Mouse (Mus musculus) forebrain, postnatal 0 days (tissue): ENCODE measurements at regions not wholly inside any gene's neighbourhood (a gene's known extent, or its start where the extent isn't known, plus 50 kb on each side); places are given as distances from the start of the nearest gene placed in this dataset.
"Not testable (repeated sequence)": the region's sequence is repeated elsewhere in the genome, so short reads cannot be mapped to it uniquely, and the experiment has no call there.

Experiments used
- ATAC-seq: fragments of 200-750 bp; cut with Nextera tagmentation; 2 replicates; pipeline ENCODE4 v1.8.0; 2017; ENCODE audit warnings: mild to moderate bottlenecking, moderate library complexity
- DNase-seq: peaks from one replicate; pipeline ENCODE4 v3.0.0-alpha.2; 2015
- H3K27ac ChIP-seq: fragments of 300-500 bp; sonication (generic); 2 replicates; pipeline ENCODE4 v1.5.1; 2014; ENCODE audit warnings: low read depth, mild to moderate bottlenecking, antibody characterized with exemption, low read length, moderate library complexity, mixed read lengths
- H3K27me3 ChIP-seq: fragments of 300-500 bp; sonication (generic); 2 replicates; pipeline ENCODE4 v1.6.1; 2014; ENCODE audit warnings: mild to moderate bottlenecking, low read length, mixed read lengths; ENCODE audit not compliant: insufficient read depth
- H3K36me3 ChIP-seq: fragments of 300-500 bp; sonication (generic); 2 replicates; pipeline ENCODE4 v1.6.1; 2014; ENCODE audit warnings: mild to moderate bottlenecking, moderate library complexity; ENCODE audit not compliant: insufficient read depth
- H3K4me1 ChIP-seq: fragments of 300-500 bp; sonication (generic); 2 replicates; pipeline ENCODE4 v1.6.1; 2014; ENCODE audit warnings: antibody characterized with exemption; ENCODE audit not compliant: insufficient read depth
- H3K4me2 ChIP-seq: fragments of 300-500 bp; sonication (generic); 2 replicates; pipeline ENCODE4 v1.6.1; 2014; ENCODE audit warnings: low read depth, mild to moderate bottlenecking, moderate library complexity
- H3K4me3 ChIP-seq: fragments of 300-500 bp; sonication (generic); 2 replicates; pipeline ENCODE4 v1.5.1; 2014; ENCODE audit warnings: low read depth, low read length, mixed read lengths
- H3K9ac ChIP-seq: fragments of 300-500 bp; sonication (generic); 2 replicates; pipeline ENCODE4 v1.6.1; 2014; ENCODE audit warnings: mild to moderate bottlenecking
- H3K9me3 ChIP-seq: fragments of 300-500 bp; sonication (generic); 2 replicates; pipeline ENCODE4 v1.6.1; 2016; ENCODE audit warnings: low read length
- CTCF ChIP-seq: sonication (generic); IDR thresholded peaks from 2 replicates; pipeline ENCODE4 v1.5.1; 2016; ENCODE audit warnings: antibody characterized with exemption, control low read depth, low read depth
- WGBS: fragments of 180-500 bp; shearing (Covaris S2); extraction: QIAGEN DNeasy Blood & Tissue Kit; methylation state at CpG from one replicate; pipeline ENCODE4 v1.1.7; 2014; 5-methylcytosine and 5-hydroxymethylcytosine counted together

DNA sequence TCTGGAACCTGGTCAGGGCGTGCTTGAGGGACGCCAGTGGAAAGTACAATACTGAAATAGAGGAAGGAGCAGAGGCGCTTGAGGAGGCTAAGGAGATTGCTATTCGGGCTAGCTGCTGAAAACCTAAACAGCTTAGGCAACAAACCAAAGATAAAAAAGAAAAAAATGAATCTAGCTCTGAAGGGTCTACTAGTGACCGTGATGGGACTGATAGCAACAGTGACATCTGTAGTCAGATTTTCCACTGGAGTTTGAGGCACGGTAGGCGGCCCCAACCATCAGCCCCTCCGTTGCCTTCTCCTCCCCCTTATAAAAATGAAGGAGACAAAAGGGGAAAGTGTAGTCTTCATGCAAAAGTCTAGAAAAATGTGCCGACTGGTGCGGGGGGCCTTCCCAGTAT, 824.5 kb downstream of the Tbl1xr1 start:
- no peak for TF ChIP-seq CTCF
- no peak overlapping the region for H3K27ac ChIP-seq
- H3K27me3 ChIP-seq, result no peaks in the 10 kb centered on the region
- H3K36me3 ChIP-seq, result no peaks in the 10 kb centered on the region
- H3K4me1 ChIP-seq, result no peaks in the 10 kb centered on the region
- H3K4me2 ChIP-seq, result no peak overlapping the region
- 94% methylated on average over 10 of the region's 10 CpGs for WGBS
- no peak overlapping the region for H3K9ac ChIP-seq
- H3K9me3 ChIP-seq, result no peaks in the 10 kb centered on the region
- no peak overlapping the region for H3K4me3 ChIP-seq
- ATAC-seq, result no peak
- DNase-seq, result no peak

- Histone ChIP-seq H3K9ac (no peak overlapping the region), H3K4me1 (no peaks in the 10 kb centered on the region), H3K4me3 (no peak overlapping the region), H3K4me2 (no peak overlapping the region), H3K27me3 (no peaks in the 10 kb centered on the region), H3K27ac (no peak overlapping the region), H3K9me3 (no peaks in the 10 kb centered on the region), H3K36me3 (no peaks in the 10 kb centered on the region)
- TF ChIP-seq CTCF, result peak; percentile 45
- ATAC-seq (no peak), DNase-seq (no peak)
- WGBS, result 77% methylated on average over 3 of the region's 3 CpGs
These were observed 852.5 kb downstream of the Tbl1xr1 start for GRCm38 (mm10) chr3:22928970-22929369.

DNA sequence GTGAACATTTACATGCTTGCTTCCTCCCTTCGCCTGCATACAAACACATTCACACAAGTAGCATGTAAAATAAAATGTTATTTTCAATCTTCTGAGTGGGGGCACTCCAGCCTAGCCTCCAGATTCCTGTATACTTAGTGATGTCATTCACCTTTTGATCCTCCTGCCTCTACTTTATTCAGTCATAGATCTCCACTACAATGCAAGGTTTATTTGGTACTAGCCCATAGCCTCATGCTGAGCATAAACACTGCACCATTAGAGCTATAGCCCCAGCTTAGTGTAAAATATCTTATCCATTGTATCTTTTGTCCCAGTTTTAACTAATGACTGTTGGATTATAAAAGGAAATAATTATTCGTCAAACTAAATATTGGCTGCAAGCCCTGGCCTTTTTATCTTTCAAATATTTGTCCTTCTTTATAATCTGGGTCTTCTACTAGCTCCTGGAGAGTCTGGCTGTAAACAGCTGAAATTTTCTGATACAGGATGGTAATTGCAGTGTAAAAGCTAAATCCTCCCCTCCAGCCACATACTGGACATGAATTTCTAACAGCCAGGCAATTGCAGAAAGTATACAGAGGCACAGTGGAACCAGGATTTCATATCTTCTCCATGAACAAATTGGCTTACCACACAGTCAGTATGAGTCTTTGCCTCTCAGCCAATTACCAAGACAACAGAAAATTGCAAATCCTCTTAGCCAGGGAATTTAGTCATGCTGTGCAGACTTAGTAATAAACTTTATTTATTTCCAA, 853.5 kb downstream of the Tbl1xr1 start:
- 43% methylated on average over 2 of the region's 2 CpGs for WGBS
- Histone ChIP-seq H3K9me3 (no peaks in the 10 kb centered on the region), H3K27me3 (no peaks in the 10 kb centered on the region), H3K36me3 (no peaks in the 10 kb centered on the region), H3K9ac (no peak overlapping the region), H3K4me2 (no peak overlapping the region), H3K4me1 (no peaks in the 10 kb centered on the region), H3K4me3 (no peak overlapping the region), H3K27ac (no peak overlapping the region)
- DNase-seq (no peak), ATAC-seq (peak; percentile 34; the same call in 1 of the 2 replicates)
- no peak for TF ChIP-seq CTCF

DNA sequence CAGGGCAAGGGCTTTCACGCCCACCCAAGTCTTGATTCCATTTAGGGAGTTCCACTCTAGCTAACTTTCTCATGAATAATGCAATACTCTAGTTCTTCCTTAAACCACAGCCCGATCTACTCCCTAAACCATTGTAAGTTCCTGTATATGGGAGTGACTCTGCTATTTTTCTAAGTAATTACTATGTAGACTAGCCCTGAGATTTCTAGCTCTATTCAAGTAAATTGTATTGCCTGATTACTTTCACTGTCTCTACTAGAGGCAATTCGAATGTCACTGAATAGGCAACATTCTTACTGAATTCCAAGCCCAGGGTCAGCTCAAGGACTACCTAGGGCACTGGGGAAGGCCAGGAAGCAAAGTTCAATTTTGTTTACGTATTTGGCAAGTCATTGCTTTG, 869.2 kb downstream of the Tbl1xr1 start:
- not testable (repeated sequence) for ATAC-seq, H3K36me3 ChIP-seq, DNase-seq, H3K4me3 ChIP-seq, H3K27me3 ChIP-seq, H3K9ac ChIP-seq, H3K4me2 ChIP-seq, H3K9me3 ChIP-seq, H3K27ac ChIP-seq, H3K4me1 ChIP-seq
- WGBS, result 72% methylated on average over 4 of the region's 4 CpGs

GRCm38 (mm10) chr3:22947181-22947580, 870.7 kb downstream of the Tbl1xr1 start:
- Histone ChIP-seq H3K27me3 (no peaks in the 10 kb centered on the region), H3K36me3 (no peaks in the 10 kb centered on the region), H3K9me3 (no peaks in the 10 kb centered on the region), H3K4me2 (no peak overlapping the region), H3K4me3 (no peak overlapping the region), H3K4me1 (no peaks in the 10 kb centered on the region), H3K27ac (no peak overlapping the region), H3K9ac (no peak overlapping the region)
- 73% methylated on average over 4 of the region's 4 CpGs for WGBS
- ATAC-seq (no peak), DNase-seq (no peak)
- no peak for TF ChIP-seq CTCF

DNA sequence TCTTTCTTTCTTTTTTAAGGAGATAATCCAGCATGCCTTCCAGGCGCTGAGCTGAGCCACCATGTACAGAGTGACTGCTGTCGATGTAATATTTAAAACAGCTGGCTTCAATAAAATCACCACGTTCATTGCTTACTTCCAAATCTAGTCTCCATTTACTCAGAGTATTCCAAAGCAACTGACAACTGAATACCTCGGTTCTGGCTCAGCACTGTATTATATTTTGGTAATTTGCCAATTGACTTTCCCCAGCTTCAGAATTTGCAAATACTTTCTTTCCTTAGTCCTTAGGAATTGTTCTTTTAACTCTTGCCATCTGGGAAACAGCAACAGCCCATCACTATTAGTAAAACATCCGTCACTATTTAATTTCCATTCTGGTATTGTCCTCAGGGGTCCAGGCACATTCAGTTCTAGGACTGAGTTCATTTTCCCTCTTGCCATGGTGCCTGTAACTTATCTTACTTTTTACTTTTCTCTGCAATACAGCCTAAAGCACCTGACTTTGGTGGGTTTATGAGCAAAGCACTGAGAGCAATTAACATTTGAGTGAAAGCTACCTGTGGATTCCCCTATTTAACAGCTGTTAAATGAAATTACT, 871.8 kb downstream of the Tbl1xr1 start:
- H3K9me3 ChIP-seq, result no peaks in the 10 kb centered on the region
- H3K36me3 ChIP-seq, result no peaks in the 10 kb centered on the region
- H3K27ac ChIP-seq, result no peak overlapping the region
- no peak for ATAC-seq
- H3K4me3 ChIP-seq, result no peak overlapping the region
- DNase-seq, result no peak
- H3K4me2 ChIP-seq, result no peak overlapping the region
- 61% methylated on average over 5 of the region's 5 CpGs for WGBS
- no peaks in the 10 kb centered on the region for H3K4me1 ChIP-seq
- TF ChIP-seq CTCF, result no peak
- no peak overlapping the region for H3K9ac ChIP-seq
- H3K27me3 ChIP-seq, result no peaks in the 10 kb centered on the region

GRCm38 (mm10) chr3:22957422-22957821, 881.0 kb downstream of the Tbl1xr1 start:
- H3K9me3 ChIP-seq, result no peaks in the 10 kb centered on the region
- WGBS, result 21% methylated on average over 1 of the region's 1 CpGs
- DNase-seq, result peak; percentile 35
- ATAC-seq, result no peak
- TF ChIP-seq CTCF, result no peak
- no peak overlapping the region for H3K9ac ChIP-seq
- H3K4me1 ChIP-seq, result no peaks in the 10 kb centered on the region
- H3K4me2 ChIP-seq, result no peak overlapping the region
- H3K27me3 ChIP-seq, result no peaks in the 10 kb centered on the region
- no peak overlapping the region for H3K4me3 ChIP-seq
- H3K27ac ChIP-seq, result no peak overlapping the region
- no peaks in the 10 kb centered on the region for H3K36me3 ChIP-seq
